Mouse (Mus musculus): ENCODE measurements at regions not wholly inside any gene's neighbourhood (a gene's known extent, or its start where the extent isn't known, plus 50 kb on each side); places are given as distances from the start of the nearest gene placed in this dataset.
"Not testable (repeated sequence)": the region's sequence is repeated elsewhere in the genome, so short reads cannot be mapped to it uniquely, and the experiment has no call there.

DNA sequence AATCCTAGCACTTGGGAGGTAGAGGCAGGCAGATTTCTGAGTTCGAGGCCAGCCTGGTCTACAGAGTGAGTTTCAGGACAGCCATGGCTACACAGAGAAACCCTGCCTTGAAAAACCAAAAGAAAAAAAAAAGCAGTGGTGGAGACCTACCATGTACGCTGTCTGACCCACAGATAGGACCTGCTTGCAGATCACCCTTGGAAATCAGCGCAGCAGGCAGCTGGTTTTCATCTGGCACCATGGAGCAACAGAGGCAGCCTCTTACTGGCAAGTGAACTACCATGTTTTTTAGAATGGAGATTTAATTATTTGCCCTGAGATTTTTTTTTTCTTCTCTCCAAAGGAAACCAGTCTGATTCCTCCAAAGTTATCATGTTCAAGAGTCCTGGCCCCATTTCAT lies 150.8 kb upstream of the Mpdz start:
- TF ChIP-seq POLR2A, CTCF (IDR thresholded peaks at IDR 0.05; ENCODE audit: insufficient read depth, low read depth, low read length): not testable (repeated sequence)

All from olfactory bulb, adult 2 months (tissue).